Mouse (Mus musculus) midbrain, embryonic 10.5 days (tissue): ENCODE data around the gene Tmem136. TPM values are rescaled to one million over a fixed set of nuclear protein-coding genes. Genes with fewer than 3 reads are reported as not detected.

Source experiments
- DNase-seq: peaks from one replicate; pipeline ENCODE4 v3.0.0-alpha.2; 2017; ENCODE audit warnings: low spot score
- H3K27ac ChIP-seq: fragments of 300-500 bp; sonication (generic); replicated peaks from 2 replicates; pipeline ENCODE4 v1.5.1; 2016; ENCODE audit warnings: mild to moderate bottlenecking
- H3K27me3 ChIP-seq: fragments of 300-500 bp; sonication (generic); 2 replicates; pipeline ENCODE4 v1.6.1; 2016; ENCODE audit warnings: low read depth, mild to moderate bottlenecking; ENCODE audit not compliant: poor library complexity, severe bottlenecking
- H3K36me3 ChIP-seq: fragments of 300-500 bp; sonication (generic); 2 replicates; pipeline ENCODE4 v1.6.1; 2016; ENCODE audit warnings: mild to moderate bottlenecking, moderate library complexity
- H3K4me1 ChIP-seq: fragments of 300-500 bp; sonication (generic); 2 replicates; pipeline ENCODE4 v1.6.1; 2016
- H3K4me3 ChIP-seq: fragments of 300-500 bp; sonication (generic); 2 replicates; pipeline ENCODE4 v1.5.1; 2016; ENCODE audit warnings: mild to moderate bottlenecking, moderate library complexity
- H3K9me3 ChIP-seq: fragments of 300-500 bp; sonication (generic); replicated peaks from 2 replicates; pipeline ENCODE4 v1.6.1; 2016; ENCODE audit warnings: mild to moderate bottlenecking
- WGBS: fragments of 180-500 bp; shearing (Covaris S2); methylation state at CpG from one replicate; pipeline ENCODE4 v1.1.7; 2016; 5-methylcytosine and 5-hydroxymethylcytosine counted together
- polyA plus RNA-seq: library from polyadenylated mRNA; unstranded; fragments of >200 nt; fragmentation: Nextera tagmentation; extraction: Ambion mirVana; gene quantifications from 2 replicates; pipeline ENCODE4 v1.2.1, GENCODE M21; 2016

The Tmem136 gene
- polyA plus RNA-seq, 1 experiment from 2014 or later, result 12.6 TPM

DNA sequence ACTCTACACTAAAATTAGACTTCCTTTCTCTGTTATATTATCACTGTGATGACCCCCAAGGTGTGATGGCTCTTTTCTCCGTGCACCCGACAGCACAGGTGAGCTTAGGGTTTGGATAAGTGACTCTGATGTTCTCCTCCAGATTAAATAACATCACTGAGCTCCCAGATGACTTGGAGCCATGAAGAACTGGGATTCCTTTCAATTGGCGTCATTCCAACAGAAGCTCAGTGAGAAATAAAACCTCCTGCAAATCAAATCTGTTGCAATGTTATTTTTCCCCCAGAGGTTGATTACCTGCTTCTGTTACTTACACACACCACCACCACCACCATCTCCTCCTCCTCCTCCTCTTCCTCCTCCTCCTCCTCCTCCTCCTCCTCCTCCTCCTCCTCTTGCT is 22.6 kb downstream of the Tmem136 start:
- DNase-seq, result no peak
- H3K27me3 ChIP-seq, result no peaks in the 10 kb centered on the region
- 0 out of 2 replicates have a peak, but pooled peaks cover 6% of the 10 kb centered on the region for H3K36me3 ChIP-seq
- H3K27ac ChIP-seq, result no peak overlapping the region
- no peak overlapping the region for H3K4me3 ChIP-seq
- no peaks in the 10 kb centered on the region for H3K9me3 ChIP-seq
- no peaks in the 10 kb centered on the region for H3K4me1 ChIP-seq
- WGBS, result 90% methylated on average over 3 of the region's 3 CpGs

DNA sequence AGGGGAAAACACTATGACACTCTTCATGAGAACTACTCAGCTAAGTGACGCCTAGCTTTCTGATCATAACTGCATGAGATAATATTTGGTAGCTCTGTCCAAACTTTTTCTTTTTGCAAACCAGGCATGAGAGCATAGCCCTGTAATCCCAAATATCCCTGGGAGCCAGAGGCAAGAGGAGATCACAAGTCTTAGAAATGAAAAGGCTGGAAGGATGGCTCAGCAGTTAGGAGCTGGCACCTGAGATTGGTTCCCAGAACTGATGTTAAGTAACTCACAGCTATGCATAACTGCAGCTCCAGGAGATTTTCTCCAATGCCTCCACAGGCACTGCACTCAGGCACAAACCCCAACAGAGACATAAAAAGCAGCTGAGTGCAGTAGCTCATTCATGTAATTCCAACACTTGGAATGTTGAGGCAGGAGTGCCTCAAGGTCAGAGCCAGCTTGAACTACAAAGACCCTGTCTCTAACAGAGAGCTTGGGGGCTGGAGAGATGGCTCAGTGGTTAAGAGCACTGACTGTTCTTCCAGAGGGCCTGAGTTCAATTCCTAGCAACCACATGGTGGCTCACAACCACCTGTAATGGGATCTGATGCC is 30.6 kb downstream of the Tmem136 start:
- no peaks in the 10 kb centered on the region for H3K36me3 ChIP-seq
- no peaks in the 10 kb centered on the region for H3K27me3 ChIP-seq
- H3K27ac ChIP-seq, result no peak overlapping the region
- H3K4me1 ChIP-seq, result peaks cover 15% of the 10 kb centered on the region
- DNase-seq, result no peak
- H3K4me3 ChIP-seq, result no peak overlapping the region
- no peaks in the 10 kb centered on the region for H3K9me3 ChIP-seq
- WGBS, result 92% methylated on average over 1 of the region's 1 CpGs

DNA sequence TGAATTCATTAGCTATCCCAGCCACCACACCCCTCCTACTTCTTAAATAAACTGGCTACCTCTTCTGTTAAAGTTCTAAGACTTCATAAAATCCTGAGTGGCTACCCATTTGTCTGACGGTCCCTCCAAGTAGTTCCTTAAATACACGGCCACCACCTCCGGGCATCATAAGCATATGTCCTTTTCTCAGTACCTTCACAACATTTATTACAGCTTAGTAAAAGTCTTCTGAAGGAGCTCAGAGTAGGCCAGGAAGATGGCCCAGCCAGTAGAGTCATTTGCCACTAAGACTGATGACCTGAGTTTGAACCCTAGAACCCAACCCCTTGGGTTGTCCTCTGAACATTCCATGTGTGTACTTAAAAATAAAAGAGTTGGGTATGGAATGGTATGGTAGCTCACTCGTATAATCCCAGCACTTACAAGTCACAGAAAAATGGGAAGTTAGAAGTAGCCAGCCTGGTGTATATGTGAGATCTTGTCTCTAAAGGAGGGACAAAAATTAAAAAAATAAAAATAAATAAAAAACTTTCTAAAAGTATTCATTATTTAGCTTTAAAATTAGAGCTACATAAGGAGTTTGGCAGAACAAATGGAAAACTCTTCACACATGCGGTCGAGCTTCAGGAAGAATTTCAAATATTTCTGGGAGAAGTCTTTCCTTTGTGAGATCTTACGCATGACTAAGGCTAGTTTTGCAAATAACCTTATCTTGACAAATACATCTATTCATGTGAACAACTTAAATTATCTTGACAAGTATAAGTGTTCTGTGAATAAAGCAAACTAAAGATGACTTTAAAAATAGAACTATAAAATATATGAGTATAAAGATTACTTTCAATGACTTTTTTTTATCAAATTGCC is 31.6 kb downstream of the Tmem136 start:
- Histone ChIP-seq H3K4me3 (no peak overlapping the region), H3K36me3 (no peaks in the 10 kb centered on the region), H3K4me1 (peaks cover 15% of the 10 kb centered on the region), H3K9me3 (no peaks in the 10 kb centered on the region), H3K27me3 (no peaks in the 10 kb centered on the region), H3K27ac (no peak overlapping the region)
- no peak for DNase-seq
- WGBS, result 88% methylated on average over 7 of the region's 7 CpGs

DNA sequence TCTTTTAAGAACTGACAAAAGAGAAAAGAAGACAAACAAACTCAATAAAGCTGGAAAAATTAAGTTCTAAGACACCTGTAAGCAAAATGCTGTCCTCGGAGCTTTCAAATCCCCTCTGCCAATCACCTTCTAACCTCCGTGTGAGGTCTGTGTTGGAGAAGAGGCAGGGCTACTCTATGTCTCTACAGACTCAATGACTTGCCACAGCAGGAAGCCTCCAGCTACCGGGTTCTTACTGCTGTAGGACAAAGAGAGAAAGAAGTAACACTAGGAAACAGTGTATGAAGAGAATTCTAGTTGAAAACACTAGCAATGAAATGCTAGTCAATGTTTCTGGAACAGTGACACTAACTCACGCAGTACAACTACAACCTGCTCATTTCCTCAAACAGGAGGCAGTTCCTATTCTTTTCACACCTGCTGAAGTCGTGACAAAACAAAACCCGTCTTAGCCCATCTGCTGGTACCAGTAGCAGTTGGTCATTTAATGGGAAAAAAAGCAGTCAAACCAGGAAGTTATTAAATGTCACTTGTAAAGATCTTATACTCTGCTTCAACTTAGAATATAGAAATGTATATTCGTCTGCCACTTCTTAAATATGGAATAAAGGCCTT is 32.8 kb downstream of the Tmem136 start:
- no peak overlapping the region for H3K4me3 ChIP-seq
- 33% methylated on average over 7 of the region's 7 CpGs for WGBS
- H3K9me3 ChIP-seq, result no peaks in the 10 kb centered on the region
- no peak for DNase-seq
- H3K27me3 ChIP-seq, result no peaks in the 10 kb centered on the region
- H3K36me3 ChIP-seq, result no peaks in the 10 kb centered on the region
- H3K4me1 ChIP-seq, result peaks cover 15% of the 10 kb centered on the region
- no peak overlapping the region for H3K27ac ChIP-seq

DNA sequence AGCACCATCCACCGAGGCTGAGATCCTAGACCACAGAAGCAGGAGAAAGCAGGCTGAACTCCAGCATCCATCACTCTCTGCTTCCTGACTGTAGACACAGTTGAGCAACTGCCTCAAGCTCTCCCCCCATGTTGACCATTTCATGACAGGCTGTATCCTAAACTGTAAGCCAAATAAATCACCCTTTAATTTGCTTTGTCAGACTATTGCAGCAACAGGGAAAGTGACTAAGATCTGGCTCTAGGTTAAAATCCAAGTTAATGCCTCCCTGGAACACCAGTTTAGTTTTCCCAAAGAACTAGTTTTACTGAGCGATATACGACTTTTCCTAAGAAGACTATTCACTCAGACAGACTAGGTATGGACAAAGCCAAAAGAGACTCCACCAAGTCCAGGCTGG is 37.7 kb downstream of the Tmem136 start:
- 95% methylated on average over 3 of the region's 3 CpGs for whole genome bisulfite sequencing
- no peaks in the 10 kb centered on the region for H3K9me3 ChIP-seq
- no peaks in the 10 kb centered on the region for H3K36me3 ChIP-seq
- H3K4me1 ChIP-seq, result peaks cover 5% of the 10 kb centered on the region
- H3K27ac ChIP-seq, result no peak overlapping the region
- no peak for DNase-seq
- H3K27me3 ChIP-seq, result no peaks in the 10 kb centered on the region
- no peak overlapping the region for H3K4me3 ChIP-seq

DNA sequence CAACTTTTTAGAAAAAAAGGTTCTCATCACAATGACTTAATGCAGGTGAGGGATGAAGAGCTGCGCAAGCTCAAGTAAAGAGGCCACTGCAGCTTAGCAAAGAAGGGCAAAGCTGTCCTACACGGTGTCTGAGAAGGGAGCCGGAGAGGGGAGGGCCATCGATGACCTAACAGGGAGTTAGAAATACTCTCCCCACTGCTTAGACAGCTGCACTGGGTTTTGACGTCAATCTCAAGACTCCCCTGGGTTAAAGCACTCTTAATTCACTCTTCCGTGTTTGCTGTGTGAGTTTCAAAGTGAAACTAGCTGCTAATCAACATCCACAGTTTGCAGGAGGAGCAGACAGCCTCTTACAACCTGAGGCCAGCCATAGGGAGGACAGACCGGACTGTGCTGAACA is 40.2 kb downstream of the Tmem136 start:
- Histone ChIP-seq H3K27me3 (no peaks in the 10 kb centered on the region), H3K4me3 (no peak overlapping the region), H3K9me3 (no peaks in the 10 kb centered on the region), H3K4me1 (peaks cover 9% of the 10 kb centered on the region), H3K27ac (no peak overlapping the region), H3K36me3 (no peaks in the 10 kb centered on the region)
- no peak for DNase-seq
- WGBS, result 77% methylated on average over 7 of the region's 7 CpGs

GRCm38 (mm10) chr9:43074611-43075010 is 41.8 kb downstream of the Tmem136 start:
- no peaks in the 10 kb centered on the region for H3K9me3 ChIP-seq
- no peak overlapping the region for H3K27ac ChIP-seq
- peaks cover 20% of the 10 kb centered on the region for H3K4me1 ChIP-seq
- no peak overlapping the region for H3K4me3 ChIP-seq
- no peak for DNase-seq
- no peaks in the 10 kb centered on the region for H3K27me3 ChIP-seq
- H3K36me3 ChIP-seq, result no peaks in the 10 kb centered on the region
- 86% methylated on average over 1 of the region's 1 CpGs for WGBS

- H3K4me3 ChIP-seq, result no peak overlapping the region
- DNase-seq, result no peak
- WGBS, result 54% methylated on average over 2 of the region's 2 CpGs
- H3K27ac ChIP-seq, result no peak overlapping the region
- H3K27me3 ChIP-seq, result no peaks in the 10 kb centered on the region
- H3K36me3 ChIP-seq, result no peaks in the 10 kb centered on the region
- no peaks in the 10 kb centered on the region for H3K9me3 ChIP-seq
- H3K4me1 ChIP-seq, result peaks cover 20% of the 10 kb centered on the region
Observed at GRCm38 (mm10) chr9:43071741-43072140, 44.6 kb downstream of the Tmem136 start.

DNA sequence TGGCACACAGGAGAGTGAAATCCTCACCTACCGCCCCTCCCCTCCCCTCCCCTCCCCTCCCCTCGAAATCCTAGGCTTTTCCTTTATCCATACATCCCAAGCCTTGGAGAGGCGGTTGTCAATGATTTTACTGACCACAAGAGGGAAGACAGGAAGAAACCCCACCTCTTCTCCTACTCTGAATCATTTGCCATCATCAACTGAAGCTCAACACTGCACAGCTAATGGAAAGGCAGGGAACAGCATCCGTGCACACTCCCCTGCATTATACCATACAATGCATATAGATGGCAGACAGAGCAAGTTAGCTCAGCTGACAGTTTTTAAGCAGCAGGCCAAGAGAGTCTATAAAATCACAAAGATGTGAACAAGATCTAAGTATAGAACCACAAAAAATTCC is 45.2 kb downstream of the Tmem136 start:
- Histone ChIP-seq H3K36me3 (no peaks in the 10 kb centered on the region), H3K27me3 (no peaks in the 10 kb centered on the region), H3K4me3 (0 out of 2 replicates have a peak overlapping the region, but pooled peaks have one; percentile 14), H3K9me3 (no peaks in the 10 kb centered on the region), H3K4me1 (peaks cover 20% of the 10 kb centered on the region), H3K27ac (no peak overlapping the region; the same call in 1 of the 2 replicates)
- WGBS, result 19% methylated on average over 4 of the region's 4 CpGs
- DNase-seq, result no peak

- no peaks in the 10 kb centered on the region for H3K36me3 ChIP-seq
- H3K9me3 ChIP-seq, result no peaks in the 10 kb centered on the region
- H3K27me3 ChIP-seq, result no peaks in the 10 kb centered on the region
- H3K4me3 ChIP-seq, result peak overlapping the region; percentile 14; the same call in 1 of the 2 replicates
- no peak for DNase-seq
- WGBS, result 49% methylated on average over 4 of the region's 4 CpGs
- H3K27ac ChIP-seq, result no peak overlapping the region; the same call in 1 of the 2 replicates
- H3K4me1 ChIP-seq, result peaks cover 20% of the 10 kb centered on the region
Observed at GRCm38 (mm10) chr9:43070566-43070965, 45.8 kb downstream of the Tmem136 start.

DNA sequence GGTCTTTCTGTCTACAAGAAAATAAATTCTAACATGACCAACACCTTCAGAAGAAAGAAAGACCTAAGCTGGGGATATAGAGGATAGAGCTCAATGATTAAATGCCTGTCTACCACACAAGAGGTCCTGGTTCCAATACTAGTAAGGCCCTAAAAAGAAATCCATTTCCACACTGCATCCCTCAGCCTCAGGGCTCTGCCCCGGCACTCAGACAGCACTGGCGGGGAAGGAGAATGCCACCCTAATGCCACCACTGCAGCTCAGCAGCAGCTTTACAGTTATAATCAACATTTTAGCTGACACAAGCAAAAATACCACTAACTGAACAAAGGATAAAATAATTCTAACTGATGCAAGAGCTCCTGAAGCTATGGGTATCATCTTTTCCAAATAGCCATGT is 46.2 kb downstream of the Tmem136 start:
- H3K27ac ChIP-seq, result no peak overlapping the region
- H3K36me3 ChIP-seq, result no peaks in the 10 kb centered on the region
- H3K4me1 ChIP-seq, result peaks cover 20% of the 10 kb centered on the region
- no peaks in the 10 kb centered on the region for H3K9me3 ChIP-seq
- WGBS, result 77% methylated on average over 2 of the region's 2 CpGs
- DNase-seq, result no peak
- no peaks in the 10 kb centered on the region for H3K27me3 ChIP-seq
- peak overlapping the region; percentile 14; the same call in 1 of the 2 replicates for H3K4me3 ChIP-seq

DNA sequence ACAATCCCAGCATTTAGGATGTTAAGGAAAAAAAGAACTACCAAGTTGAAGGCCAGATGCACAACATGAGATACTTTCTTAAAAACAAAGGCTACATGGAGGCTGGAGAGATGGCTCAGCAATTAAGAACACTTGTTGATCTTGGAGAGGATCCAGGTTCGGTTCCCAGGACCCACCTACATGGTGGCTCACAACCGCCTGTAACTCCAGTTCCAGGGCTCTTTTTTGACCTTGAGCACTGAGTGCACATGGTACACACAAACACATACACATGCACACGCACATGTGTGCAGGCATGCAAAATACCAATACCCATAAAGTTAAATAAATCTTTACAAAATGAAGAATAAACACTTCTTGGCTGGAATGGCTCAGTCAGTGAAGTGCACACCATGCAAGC is 48.5 kb downstream of the Tmem136 start:
- Histone ChIP-seq H3K9me3 (no peaks in the 10 kb centered on the region), H3K27ac (no peak overlapping the region), H3K4me1 (peaks cover 20% of the 10 kb centered on the region), H3K4me3 (no peak overlapping the region), H3K36me3 (no peaks in the 10 kb centered on the region), H3K27me3 (no peaks in the 10 kb centered on the region)
- DNase-seq, result no peak
- 88% methylated on average over 3 of the region's 3 CpGs for WGBS

GRCm38 (mm10) chr9:43065231-43065630 is 51.1 kb downstream of the Tmem136 start:
- no peaks in the 10 kb centered on the region for H3K36me3 ChIP-seq
- no peak overlapping the region for H3K27ac ChIP-seq
- H3K27me3 ChIP-seq, result no peaks in the 10 kb centered on the region
- peaks cover 1% of the 10 kb centered on the region for H3K4me1 ChIP-seq
- no peak overlapping the region for H3K4me3 ChIP-seq
- 90% methylated on average over 4 of the region's 4 CpGs for WGBS
- no peak for DNase-seq
- H3K9me3 ChIP-seq, result no peaks in the 10 kb centered on the region
